Mouse (Mus musculus): ENCODE measurements around the gene Mcam.

The Mcam gene

DNA sequence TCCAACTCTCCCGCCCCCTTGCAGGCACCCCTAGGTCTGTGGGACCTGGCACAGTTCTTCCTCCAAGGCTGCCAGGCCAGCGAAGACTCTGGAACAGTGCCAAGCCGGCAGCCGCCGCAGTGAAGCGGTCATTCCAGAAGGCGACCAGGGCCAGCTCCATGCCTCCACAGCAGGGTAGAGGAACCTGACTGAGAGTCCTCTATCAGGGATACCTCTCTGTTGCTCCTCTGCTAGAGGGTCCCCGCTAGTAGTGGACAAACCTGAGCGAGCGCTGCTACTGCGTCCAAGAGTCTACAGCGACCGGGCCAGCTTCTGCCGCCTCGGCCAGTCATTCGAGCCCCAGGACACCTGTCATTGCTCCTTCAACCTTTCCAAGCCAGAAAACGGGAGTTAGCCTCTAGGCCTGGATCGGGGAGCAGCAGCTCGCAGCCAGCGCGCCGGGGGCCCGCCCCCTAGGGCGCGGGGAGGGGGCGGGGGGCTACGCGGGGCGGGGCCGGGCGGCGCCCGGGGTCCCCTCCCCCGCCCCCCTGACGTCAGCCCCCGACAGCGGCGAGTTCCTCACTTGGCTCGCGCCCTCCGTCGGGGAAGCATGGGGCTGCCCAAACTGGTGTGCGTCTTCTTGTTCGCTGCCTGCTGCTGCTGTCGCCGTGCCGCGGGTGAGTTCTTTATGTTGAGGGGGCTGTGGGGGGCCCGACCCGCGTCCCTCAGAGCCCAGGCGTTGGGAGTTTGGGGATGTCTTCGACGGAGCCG lies at the start of gene Mcam:
Gene Mcam (plus strand): TSS at position 369 of the 750 bp plus-strand sequence.
- peak; percentile 87 for DNase-seq

DNA sequence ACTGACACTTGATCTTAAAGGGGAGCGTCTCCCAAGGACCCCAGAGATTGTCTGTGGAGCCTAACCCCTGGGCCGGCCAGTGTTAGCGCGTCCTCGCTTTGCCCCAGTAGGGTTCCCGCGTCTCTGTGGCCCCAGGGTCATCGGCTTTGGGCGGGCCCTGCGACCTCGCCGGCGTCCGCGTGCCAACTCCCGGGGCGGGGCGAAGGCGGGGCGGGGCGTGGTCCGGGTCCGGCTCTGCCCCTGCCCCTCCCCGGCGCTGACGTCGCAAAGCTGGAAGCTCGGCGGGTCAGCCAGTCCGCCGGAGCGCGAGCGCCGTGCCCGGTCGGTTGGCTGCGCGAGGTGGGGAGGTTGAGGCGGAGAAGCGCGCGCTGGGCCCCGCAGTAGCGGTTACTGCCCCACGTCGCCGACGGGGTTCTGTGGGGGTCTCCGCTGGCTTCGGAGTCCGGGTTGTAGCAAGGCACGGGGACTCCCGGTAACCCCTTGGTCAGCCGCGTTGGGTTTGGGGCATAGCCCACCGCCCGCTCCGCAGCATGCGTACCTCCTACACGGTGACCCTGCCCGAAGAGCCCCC lies 49.5 kb upstream of the Mcam start:
- DNase-seq: peak; percentile 96

DNA sequence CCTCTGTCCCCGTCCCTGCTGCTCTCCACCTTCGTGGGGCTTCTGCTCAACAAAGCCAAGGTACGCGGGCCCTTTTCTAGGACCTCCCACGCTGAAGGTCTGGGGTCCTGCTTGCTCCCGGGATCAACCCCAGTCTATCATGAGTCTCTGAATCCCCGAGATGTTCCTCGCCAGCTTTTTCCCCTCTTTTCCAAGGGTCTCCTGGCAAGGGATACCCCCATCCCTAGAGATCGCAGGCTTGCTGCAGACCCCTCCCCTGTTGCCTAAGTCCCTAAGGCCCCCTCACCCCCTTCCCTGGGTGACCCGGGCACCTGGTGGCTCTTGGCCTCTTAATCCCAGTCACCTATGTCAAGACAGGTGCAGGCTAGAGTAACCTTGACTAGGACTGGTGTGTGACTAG lies 49.0 kb upstream of the Mcam start:
- DNase-seq: no peak

DNA sequence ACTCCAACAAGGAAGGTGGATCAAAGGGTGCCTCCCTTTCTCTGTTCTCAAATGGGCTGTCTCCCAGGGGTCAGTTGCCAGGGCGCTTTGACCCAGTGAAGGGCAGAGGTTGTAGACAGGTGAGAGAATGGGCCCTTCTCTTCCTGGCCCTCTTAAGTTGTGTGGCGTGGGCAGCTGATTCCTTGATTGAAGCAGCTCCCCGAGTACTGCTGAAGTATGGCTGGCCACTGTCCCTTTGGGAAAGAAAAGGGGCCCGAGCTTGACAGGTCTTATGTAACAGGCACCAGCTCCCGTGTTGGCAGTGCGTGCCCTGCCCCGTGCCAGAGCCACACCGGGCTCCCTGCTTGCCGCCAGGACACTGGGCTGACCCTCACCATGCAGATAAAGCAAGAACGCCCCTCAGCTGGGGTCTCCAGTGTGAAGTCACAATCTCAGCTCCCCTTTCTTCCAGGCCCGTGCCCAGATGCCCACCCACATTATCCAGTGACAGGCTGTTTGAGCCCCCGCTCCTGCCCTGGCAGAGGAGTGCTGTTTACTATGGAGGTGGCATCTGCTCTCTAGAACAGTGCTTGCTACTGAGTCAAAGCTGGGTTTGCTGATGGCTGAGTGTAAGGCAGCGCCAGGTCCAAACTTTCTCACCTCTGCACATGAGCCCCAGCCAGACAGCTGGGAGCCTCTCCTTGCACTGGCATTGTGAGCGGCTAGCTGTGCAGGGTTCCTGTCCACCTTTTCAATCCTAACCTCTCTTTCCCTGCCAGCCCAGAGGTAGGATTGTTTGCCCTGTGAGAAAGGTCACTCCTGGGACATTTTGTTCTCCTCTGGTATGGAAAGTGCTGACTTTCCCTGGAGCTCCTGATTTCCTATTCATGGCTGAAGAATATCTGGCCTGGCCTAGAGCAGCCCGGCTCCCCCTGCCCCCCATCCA lies 48.3 kb upstream of the Mcam start:
- peak; percentile 93 for DNase-seq

DNA sequence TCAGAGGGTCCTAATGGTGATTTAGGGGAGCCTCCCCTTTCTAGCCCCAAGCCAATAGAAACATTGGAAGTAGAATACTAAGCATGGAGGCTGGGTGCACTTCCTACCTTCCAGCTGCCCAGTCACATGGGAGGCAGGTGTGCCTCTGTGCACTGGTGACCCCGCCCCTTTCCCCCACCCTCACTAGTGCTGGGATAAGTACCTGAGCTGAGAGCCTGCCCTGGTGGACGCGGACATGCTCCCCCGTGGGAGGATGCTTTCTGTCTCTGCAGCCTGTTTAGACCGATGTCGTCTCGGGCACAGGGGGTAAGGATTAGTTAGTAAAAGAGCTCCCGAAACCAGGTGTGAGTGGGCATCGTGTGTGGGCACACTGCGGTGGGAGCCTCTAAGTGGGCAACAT lies 47.3 kb upstream of the Mcam start:
- no peak for DNase-seq

DNA sequence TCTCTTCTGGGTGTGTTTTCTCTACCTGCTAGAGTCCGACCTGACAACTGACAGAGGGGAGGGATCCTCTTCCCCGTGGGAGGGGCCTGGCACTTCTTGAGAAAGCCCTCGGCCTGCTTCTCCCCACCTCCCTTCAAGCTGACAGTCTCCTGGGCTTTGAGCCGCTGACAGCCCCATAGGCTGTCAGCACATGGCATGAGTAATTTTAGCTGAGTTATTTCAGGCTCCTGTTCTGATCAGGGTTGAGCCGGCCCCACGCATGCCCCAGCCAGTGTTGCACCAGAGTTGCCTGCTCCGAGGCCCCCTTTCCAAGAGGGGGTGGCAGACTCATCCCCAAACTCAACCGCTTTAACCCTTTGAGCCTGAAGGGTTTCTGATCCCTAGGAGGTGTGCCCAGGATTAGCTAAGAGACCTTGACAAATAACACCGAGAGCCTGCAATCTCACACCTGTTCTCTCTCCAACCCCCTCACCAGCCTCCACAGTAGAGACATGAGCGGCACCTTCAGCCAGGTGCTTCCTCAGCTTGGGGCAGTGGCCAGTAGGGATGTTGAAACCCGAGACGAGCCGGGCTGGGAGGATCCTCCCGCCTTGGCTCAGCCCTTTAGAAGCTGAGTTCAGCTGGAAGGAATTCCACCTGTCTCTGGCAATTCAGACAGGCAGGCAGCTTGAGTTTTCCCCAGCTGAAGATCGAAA lies 46.4 kb upstream of the Mcam start:
- no peak for DNase-seq

DNA sequence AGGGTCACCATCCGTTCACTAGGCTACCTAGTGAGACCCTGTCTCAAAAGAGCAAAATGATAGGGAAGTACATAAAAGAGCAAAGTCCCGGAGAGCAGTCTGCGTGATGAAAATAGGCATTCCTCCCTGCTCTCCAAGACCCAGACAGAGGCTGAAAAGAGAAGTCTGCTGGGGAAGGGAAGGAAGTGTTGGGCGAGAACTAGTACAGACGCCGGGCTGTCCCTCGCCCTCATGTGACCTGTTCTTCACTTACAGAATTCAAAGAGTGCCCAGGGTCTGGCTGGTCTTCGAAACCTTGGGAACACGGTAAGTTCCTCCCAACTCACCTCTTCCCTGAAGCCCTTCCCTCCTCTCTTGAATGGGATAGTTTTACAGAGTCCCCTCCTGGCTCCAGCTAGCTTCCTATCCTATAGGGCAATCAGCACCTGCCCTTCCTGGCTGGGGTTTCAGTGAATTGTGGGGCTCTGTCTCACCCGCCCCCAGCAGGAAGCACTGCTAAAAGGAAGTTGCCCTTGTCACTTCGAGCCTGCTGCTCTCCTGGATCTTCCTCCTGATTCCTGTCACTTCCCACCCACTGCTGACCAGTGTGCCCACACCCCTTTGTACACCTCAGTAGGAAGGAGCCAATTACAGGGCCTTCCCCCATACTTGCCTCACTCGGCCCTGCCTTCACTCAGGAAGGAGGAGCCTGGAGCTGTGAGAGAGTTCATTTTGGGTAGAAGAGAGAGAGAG lies 45.2 kb upstream of the Mcam start:
- no peak for DNase-seq

DNA sequence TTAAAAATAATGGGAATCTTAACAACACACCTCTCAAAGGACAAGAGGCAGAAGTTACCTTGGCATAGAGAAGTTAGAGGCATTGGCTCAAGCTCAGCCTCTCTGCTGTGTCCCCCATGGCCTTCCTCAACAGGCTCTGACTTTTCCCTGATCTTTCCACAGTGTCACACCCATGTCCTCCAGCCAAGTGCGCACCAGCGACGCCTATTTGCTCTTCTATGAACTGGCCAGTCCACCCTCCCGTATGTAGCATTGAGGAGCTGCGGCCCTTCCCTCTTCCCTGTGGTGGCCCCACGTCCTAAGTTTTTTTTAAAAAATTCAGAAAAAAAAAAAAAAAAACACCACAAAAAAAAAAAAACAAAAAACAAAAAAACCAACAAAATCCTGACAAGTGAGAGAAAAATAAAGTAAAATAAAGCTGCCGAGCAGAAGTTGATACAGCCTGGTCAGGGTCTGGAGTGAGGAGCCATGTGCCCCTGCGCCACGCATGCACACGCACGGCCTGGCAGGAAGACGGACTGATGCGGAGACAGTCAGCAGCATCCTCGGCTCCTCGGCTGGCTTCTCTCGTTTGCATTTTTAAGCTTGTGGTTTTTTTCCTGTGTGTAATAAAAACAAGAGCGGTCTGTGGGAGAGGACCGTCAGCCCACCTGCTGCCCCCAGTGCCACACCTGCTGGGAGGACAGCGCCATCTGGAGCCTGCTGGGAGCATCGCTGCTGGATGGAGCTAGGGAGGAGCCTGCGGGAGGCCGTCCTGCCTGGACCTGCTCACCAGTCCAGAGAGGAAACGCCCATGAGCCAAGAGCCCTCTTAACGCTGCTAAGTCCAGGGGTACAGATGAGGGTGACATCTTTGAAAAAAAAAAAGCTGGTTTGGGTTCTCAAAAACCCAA lies 40.4 kb upstream of the Mcam start:
- DNase-seq: peak; percentile 88

DNA sequence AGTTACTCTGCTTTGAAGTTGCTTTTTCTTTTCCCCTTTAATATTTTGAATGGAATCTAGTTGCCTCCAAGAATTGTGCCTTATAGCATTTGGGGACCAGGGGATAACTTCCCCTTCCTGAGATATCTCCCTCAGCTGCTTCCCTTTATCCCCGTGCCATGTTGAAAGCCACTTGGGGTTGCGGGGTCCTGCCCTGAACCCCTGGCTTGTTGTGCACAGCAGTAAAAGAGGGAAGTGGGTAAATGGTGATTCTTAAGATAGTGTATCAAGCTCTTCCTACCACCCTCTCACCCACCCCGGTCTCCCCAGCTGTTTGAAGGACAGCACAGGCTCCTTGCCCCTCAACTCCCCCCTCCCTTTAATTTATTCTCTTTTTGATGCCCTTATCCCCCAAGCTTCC lies 39.5 kb upstream of the Mcam start:
- DNase-seq: no peak

DNA sequence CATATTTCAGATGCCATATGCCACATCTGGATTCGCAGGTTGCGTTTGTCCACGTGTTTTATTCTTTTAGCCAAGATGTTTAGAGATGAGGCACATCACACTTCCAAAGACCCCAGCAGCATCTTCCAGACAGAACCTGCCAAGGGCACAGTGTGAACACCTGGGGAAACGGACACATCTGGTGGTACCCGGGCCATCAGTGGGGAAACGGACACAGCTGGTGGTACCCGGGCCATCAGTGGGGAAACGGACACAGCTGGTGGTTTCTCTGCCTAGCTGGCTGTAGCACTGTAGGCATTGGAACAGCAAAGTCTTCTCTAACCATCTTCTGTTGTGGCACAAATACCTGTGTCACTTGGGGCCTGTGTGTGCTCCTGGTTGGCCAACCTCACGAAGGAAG lies 38.5 kb upstream of the Mcam start:
- DNase-seq: no peak

DNA sequence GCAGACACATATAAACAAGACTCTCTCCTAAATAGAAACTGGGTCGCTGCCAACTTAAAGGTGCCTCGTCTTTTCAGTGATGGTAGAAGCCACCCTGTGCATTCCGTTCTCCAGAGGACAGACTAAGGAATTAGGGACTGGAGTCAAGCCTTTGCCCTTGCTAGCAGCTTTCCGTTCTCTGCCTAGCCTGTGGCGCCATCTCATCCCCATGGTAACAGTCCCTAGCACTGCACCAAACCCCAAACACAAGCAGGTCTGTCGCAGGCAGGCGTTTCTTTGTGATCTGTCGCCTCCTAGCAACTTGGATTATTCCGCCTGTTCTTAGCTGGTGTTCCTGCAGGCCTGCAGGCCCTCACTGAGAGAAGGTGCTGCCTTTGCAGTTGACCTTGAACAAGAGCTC lies 37.7 kb upstream of the Mcam start:
- DNase-seq: no peak

DNA sequence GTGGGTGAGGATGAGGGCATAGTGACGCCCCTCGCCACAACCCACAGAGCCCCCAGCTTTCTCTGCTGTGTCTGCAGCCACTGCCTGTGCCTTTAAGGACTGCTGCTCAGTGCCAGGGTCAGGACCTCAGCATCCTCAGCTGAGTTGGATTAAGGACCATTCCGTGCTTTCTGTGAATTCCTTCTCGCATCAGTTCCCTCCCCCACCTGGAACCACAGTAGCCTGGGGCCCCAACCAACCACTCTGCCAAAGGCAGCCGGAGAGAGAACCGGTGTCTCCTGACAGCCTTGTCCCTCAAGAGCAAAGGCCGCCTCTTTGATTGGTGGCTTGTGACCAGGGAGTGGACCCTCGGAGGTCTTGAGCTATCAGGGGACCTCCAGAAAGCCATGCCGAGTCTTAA lies 32.8 kb upstream of the Mcam start, which contains the start of gene Mfrp:
Gene Mfrp (plus strand): TSS at position 240 of the 400 bp plus-strand sequence.
- DNase-seq: no peak

DNA sequence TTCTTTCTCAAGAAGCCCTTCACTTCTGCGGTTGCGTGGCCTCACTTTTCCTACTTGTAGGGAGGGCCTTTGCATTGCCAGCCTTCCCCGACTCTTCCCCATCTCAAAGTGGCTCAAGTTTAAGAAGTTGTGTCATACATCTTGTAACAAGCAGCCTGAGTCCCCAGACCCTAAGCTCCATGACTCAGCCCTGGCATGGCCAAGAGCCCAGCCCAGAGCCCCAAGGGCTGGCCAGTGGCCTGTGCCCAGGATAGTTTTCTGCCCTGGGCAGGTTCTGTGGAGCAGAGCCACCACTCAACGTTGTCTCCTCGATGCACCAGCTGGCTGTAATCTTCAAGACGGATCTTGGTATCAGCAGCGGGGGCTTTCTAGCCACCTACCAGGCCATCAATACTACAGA lies 29.4 kb upstream of the Mcam start:
- no peak for DNase-seq

DNA sequence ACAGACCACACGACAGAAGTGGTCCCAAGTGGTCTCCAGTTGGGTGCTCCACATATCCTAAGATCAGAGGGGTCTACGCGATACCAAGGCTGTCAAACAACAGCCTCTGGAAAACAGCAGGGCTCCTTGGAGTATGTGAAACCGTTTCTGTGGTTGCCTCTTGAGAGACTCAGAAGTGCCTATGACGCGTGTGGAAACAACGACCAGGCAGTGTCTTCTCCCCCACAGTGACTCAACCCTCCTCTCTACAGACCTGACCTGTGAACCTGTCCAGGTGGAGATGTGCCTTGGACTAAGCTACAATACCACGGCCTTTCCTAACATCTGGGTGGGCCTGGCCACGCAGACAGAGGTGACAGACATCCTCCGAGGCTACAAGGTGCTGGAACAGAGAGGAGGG lies 28.5 kb upstream of the Mcam start:
- no peak for DNase-seq

DNA sequence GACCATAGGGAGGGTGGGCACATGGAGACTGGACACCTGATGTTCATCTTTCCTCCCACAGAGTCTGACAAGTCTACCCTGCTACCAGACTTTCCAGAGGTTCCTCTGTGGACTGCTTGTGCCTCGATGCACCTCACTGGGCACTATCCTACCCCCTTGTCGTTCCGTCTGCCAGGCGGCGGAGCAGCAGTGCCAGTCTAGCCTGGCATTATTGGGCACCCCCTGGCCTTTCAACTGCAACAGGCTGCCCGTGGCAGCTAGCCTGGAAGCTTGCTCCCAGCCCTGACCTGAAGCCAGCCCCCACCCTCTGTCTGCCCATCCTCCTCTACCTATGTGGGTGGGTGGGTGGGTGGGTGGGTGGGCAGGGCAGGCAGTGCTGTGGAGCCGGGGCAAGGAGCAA lies 28.1 kb upstream of the Mcam start:
- DNase-seq: no peak

DNA sequence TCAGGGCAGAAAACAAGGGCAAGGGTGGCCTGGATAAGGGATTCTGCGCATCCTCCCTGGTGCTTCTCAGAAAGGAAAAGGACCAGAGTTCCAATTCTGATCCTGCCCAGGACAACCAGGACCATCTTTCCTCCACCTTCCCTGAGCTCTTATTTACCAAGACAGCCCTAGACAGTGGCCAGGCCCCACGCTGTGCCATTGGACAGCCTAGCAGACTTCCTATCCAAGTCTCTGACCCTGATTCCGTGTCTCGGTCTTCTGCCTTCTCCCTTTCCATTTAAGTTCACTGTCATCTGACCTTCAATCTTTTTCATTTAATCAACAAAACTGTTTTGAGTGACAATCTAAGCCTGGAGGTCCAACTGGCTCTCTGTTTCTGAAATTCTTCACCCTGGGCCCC lies 27.7 kb upstream of the Mcam start:
- no peak for DNase-seq

DNA sequence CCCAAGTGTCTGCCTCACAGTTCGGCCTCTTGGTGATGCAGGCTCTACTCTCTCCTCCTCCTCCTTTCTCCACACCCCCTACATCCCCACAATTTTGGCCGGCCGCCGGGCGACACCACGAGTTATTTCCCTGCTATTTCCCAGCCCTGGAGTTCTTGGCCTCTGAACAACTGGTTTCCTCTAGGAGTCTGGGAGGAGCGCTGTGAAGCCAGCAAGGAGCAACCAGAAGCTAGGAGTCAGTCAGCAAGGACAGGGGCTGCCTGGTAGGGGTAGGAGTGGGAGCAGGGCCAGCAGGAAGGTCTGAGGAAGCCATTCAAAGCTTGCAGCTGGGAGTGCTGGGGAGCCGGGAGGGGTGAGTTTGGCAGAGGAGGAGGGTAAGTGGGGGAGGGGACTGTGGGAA lies 27.2 kb upstream of the Mcam start, which contains the start of gene C1qtnf5:
Gene C1qtnf5 (plus strand): TSS at position 136 of the 400 bp plus-strand sequence.
- peak; percentile 65 for DNase-seq

DNA sequence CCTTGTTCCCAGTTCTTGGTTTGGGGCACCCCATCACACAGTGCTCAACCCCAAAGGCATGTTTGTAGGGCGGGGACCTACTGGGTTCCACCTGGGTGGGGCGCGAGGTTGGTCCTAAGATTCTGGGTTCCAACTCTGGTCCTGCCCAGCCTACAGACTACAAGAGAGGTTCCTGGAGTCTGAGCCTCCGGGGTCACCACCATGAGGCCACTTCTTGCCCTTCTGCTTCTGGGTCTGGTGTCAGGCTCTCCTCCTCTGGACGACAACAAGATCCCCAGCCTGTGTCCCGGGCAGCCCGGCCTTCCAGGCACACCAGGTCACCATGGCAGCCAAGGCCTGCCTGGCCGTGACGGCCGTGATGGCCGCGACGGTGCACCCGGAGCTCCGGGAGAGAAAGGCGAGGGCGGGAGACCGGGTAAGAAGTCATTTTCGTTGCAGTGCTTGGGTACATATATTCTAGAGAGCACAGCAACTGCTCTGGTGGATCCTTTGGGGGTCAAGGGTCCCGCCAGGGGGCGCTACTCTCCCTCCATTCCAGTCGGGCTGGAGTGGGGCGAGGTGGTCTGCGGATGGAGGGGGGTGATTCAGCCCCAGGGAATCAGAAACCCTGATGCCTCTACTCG lies 26.6 kb upstream of the Mcam start:
- DNase-seq: no peak

DNA sequence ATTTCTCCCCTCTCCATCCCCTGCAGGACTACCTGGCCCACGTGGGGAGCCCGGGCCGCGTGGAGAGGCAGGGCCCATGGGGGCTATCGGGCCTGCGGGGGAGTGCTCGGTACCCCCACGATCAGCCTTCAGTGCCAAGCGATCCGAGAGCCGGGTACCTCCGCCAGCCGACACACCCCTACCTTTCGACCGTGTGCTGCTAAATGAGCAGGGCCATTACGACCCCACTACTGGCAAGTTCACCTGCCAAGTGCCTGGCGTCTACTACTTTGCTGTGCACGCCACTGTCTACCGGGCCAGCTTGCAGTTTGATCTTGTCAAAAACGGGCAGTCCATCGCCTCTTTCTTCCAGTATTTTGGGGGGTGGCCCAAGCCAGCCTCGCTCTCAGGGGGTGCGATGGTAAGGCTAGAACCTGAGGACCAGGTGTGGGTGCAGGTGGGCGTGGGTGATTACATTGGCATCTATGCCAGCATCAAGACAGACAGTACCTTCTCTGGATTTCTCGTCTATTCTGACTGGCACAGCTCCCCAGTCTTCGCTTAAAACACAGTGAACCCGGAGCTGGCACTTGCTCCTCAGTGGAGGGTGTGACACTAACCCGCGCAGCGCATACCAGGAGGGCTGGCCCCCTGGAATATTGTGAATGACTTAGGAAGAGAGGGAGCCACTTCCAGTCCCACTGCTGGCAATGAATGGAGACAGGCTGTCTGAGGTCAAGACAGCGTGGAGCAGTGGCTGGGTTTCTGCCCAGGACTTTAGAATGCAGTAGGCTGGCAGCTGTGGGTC lies 25.8 kb upstream of the Mcam start:
- no peak for DNase-seq
